Mouse (Mus musculus): ENCODE measurements at regions not wholly inside any gene's neighbourhood (a gene's known extent, or its start where the extent isn't known, plus 50 kb on each side); places are given as distances from the start of the nearest gene placed in this dataset.

GRCm38 (mm10) chr6:55597088-55597487 is 84.0 kb downstream of the Neurod6 start:
- TF ChIP-seq POLR2A (IDR thresholded peaks at IDR 0.05; ENCODE audit: insufficient read depth, low read depth, low read length) (no peak), CTCF (IDR thresholded peaks at IDR 0.05; ENCODE audit: insufficient read depth, low read depth, low read length) (no peak)
